Mouse (Mus musculus): ENCODE measurements around the gene Pip5kl1.

Gene Pip5kl1

GRCm38 (mm10) chr2:32574497-32574896, at the start of gene Pip5kl1:
Gene Pip5kl1 (plus strand): TSS chr2:32574797.
- DNase-seq (ENCODE audit: low spot score): no peak

- DNase-seq (ENCODE audit: low spot score): no peak
These were observed 48.8 kb upstream of the Pip5kl1 start for GRCm38 (mm10) chr2:32525816-32526215.

GRCm38 (mm10) chr2:32527468-32527966, 47.1 kb upstream of the Pip5kl1 start:
- DNase-seq (ENCODE audit: low spot score): no peak

- no peak for DNase-seq (ENCODE audit: low spot score)
These were observed 46.3 kb upstream of the Pip5kl1 start for GRCm38 (mm10) chr2:32528326-32528725.

DNA sequence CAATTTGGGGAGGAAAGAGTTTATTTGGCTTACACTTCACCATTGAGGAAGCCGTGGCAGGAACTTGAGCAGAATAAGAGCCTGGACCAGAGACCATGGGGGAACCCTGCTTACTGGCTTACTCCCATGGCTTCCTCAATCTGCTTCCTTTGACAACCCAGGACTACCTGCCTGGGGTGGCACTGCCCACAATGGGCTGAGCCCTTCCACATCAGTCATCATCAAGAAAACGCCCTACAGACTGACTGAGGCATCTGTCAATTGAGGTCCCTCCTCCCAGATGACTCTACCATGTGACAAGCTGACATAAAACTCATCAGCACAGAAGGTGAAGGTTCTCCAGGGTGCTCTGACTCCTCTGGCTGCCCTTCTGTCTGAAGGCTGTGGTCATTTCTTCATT, 44.1 kb upstream of the Pip5kl1 start:
- no peak for DNase-seq (ENCODE audit: low spot score)

DNA sequence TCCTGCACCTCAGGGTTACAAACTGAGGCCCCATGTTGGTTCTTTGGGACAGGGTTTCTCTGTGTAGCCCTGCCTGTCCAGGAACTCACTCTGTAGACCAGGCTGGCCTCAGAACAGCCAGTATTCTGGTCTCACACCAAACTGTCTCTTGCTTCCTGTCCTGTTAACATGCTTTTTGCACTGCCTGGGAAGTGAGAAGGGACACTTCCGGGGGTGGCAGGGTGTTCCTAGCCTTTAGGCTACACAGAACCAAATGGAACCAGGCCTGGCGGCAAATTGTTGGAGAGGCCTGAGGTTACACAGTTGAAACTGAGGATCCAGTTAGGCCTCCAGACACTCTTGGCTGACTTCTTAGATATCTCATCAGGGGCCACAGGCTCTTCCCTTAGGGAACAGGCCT, 41.4 kb upstream of the Pip5kl1 start:
- DNase-seq (ENCODE audit: low spot score): no peak

DNA sequence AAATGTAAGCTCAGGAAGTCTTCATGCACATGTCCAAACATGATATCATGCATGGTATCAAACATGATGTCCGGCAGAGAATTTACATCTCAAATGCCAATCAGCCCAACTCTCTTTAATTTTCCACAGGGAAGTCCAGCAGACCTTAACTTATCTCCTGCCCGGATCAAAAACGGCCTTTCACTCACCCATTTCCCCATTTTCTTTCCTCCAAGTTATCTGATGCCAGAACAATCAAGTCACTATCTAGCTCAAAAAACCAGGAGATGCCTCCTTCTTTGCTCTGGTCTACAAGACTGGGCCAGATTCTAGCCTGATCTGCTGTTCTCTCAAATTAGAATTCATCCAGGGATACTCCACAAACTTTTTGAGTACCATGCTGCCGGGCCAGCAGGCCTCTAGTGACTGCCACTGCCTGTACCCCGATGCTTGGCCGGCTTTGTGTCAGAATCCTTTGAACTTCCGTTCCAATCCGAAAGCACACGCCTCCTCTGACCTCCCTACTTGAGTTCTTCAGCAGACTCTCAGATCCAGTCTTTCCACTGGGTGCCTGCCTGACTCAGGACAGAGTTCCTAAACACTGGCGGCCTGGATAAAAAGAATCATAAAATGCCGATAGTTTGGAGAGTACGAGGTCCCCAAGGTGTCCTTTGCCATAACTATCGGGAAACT, 40.4 kb upstream of the Pip5kl1 start:
- DNase-seq (ENCODE audit: low spot score): no peak

- peak; percentile 94 for DNase-seq (ENCODE audit: low spot score)
These were observed 39.7 kb upstream of the Pip5kl1 start, which contains the start of gene Fam102a for GRCm38 (mm10) chr2:32534733-32535471. Gene Fam102a (plus strand): TSS chr2:32535332.

DNA sequence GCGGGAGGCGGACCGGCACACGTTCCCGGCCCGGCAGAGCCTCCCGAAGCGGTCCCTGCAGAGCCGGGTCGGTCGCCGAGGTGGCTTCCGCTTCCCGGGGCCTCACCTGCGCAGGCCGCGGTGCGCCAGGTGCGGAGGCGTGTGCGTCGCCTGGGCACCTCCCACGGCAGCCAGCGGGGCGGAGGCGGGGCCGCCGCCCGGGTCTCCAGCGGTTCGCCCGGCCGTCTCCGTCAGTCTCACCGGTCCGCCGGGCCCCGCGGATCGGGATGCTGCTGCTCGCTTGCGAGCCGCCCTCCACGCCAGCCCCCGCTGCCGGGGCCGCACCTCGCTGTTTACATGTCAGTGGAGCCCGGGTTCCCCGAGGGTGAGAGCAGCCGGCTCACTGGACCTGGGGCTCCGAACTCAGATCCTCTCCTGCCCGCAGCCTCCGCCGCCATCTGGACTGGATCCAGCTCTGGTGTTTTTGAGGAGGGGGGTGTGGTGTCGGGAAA, 39.1 kb upstream of the Pip5kl1 start:
- DNase-seq (ENCODE audit: low spot score): no peak

DNA sequence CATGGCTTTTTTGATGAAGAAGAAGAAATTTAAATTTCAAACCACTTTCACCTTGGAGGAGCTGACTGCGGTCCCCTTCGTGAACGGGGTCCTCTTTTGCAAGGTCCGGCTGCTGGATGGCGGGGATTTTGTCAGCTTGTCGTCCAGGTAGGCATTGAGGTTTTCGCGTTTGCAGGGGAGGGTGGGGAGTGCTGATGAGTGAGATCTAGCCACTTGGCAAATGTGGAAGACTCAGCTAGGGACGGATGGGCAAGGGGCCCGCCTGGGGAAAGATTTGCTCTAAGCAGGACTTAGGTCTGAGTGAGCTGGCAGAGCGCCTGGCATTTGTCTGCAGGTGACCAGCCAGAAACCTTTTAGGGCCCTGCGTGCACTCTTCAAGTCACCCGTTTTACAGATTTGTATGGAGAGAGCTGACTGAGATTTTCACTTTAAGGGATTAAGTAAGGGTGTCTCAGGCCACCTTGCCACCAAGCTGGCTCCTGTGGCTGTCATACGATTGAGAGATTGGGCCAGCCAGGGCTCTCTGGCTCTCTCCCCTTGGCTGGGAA, 38.4 kb upstream of the Pip5kl1 start:
- DNase-seq (ENCODE audit: low spot score): no peak

GRCm38 (mm10) chr2:32536634-32537359, 37.8 kb upstream of the Pip5kl1 start:
- no peak for DNase-seq (ENCODE audit: low spot score)

GRCm38 (mm10) chr2:32537360-32537905, 37.2 kb upstream of the Pip5kl1 start:
- DNase-seq (ENCODE audit: low spot score): no peak

- DNase-seq (ENCODE audit: low spot score): no peak
These were observed 36.7 kb upstream of the Pip5kl1 start for GRCm38 (mm10) chr2:32537941-32538340.

DNA sequence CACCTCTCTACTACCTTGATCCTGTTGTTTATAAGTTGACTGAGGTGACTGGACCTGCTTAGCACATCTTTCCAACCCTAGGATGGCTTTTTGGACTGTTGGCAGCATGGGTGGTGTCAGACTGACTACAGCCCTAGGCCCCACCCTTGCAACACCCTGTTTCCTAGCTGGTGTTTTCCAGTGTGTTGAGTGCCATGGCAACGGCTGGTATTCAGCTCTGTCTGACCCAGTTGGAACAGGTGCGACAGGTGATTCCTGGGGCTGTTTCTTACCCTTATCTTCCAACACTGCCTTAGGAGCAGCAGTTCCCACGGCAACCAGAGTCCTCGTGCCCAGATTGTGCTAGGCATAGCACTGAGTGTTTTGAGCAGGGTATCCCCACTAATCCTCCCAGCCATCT, 36.1 kb upstream of the Pip5kl1 start:
- DNase-seq (ENCODE audit: low spot score): no peak

DNA sequence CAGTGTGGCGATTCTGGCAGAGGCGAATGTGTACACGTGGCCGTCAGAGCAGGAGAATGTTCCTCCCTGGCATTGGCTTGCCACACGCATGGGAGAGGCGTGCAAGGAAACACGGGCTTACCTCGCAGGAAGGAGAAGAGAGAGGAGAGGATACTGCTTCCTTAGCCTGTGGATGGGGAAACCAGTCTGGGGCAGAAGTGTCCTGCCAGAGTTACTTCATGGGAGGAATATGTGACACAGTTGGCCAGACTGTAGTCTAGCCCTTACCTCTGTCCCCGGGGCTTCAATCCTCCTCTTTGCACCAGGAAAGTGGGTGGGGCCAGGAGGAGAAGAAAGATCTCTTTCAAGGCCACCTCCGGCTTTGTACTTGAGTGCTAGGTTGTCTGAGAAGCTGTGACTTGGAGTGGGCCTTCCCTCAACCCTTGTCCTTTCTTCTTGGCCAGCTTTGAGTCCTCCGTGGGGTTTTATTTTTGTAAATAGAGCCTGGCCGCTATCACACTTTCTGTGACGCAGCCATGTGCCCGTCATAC, 35.1 kb upstream of the Pip5kl1 start:
- DNase-seq (ENCODE audit: low spot score): no peak

- DNase-seq (ENCODE audit: low spot score): no peak
These were observed 33.2 kb upstream of the Pip5kl1 start for GRCm38 (mm10) chr2:32541333-32541908.

DNA sequence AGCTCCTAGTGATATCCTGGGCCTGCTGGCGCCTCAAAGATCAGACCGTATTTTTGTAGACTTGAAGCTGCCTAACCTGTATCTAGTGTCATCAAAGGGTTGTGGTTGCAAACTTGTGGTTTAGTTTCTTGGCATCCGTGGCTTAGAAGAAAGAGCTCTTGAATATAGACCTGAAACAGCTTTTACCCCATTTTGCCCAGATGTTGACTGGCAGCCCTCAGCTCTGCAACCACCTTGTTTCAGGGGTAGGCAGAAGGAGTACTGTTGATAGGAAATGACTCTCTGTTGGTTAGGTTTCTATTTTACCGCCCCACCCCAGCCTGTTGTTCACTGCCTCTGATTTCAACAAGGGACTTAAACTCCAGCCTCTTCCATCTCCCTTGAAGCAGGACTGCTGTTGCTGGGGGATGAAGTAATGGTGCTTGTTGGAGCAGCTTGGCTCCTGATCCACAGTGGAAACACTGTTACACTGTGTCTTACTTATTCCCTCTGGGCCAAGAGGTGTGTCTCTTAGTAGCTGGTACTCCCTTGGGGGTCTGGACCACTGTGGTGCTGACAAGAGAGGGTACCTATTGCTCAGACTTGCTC, 32.5 kb upstream of the Pip5kl1 start:
- no peak for DNase-seq (ENCODE audit: low spot score)

DNA sequence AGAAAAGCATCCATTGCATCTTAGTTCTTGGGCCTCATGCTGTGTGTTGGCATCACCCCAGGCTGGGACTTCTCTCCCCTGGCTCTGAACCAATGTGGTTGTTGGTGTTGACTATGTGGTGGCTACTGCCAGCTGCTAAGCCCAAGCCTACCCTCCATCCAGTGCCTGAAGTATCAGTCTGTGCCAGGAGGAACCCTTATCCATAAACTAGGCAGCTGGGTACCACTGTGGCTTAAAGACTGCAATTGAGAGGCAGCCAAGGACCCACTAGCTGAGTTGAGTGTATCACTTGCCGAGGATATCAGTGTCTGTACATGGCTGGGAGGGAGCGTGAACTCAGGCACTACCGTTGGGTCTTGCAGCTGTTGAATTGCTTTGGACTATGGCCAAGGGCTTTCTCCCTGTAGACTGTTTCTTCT, 31.6 kb upstream of the Pip5kl1 start:
- DNase-seq (ENCODE audit: low spot score): no peak

GRCm38 (mm10) chr2:32546951-32547350, 27.6 kb upstream of the Pip5kl1 start:
- no peak for DNase-seq (ENCODE audit: low spot score)

DNA sequence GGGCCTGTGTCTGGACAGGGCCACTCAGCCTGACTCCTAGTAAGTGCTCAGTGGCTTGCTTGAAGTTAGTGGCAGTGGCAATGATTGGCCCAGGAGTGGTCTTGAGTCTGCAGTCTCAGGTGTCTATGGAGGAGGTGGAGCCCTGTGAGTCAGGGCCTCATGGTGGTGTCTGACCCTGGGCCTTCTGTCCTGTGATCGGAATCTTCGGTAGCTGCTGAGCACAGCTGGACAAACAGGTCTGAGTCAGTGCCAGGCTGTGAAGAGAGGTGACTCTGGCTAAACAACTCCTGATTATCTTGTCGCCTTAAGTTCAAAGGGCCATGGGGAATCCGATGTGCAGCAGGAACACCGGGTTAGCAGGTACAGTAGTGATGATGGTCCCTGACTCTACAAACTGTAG, 27.2 kb upstream of the Pip5kl1 start:
- no peak for DNase-seq (ENCODE audit: low spot score)

Measured in spleen, adult 12 weeks (tissue).